Mouse (Mus musculus) intestine, embryonic 15.5 days (tissue): Measurements from ENCODE around the gene S100a3. TPM values are rescaled to one million over a fixed set of nuclear protein-coding genes. Genes with fewer than 3 reads are reported as not detected.

Experiments used
- ATAC-seq: fragments of 200-750 bp; cut with Nextera tagmentation; 2 replicates; pipeline ENCODE4 v1.8.0; 2017; ENCODE audit warnings: moderate TSS enrichment, moderate library complexity
- H3K27ac ChIP-seq: fragments of 300-500 bp; sonication (generic); 2 replicates; pipeline ENCODE4 v1.5.1; 2015; ENCODE audit warnings: mild to moderate bottlenecking, inconsistent platforms
- H3K27me3 ChIP-seq: fragments of 300-500 bp; sonication (generic); replicated peaks from 2 replicates; pipeline ENCODE4 v1.6.1; 2015; ENCODE audit warnings: inconsistent platforms
- H3K36me3 ChIP-seq: fragments of 300-500 bp; sonication (generic); 2 replicates; pipeline ENCODE4 v1.6.1; 2015; ENCODE audit warnings: inconsistent platforms
- H3K4me1 ChIP-seq: fragments of 300-500 bp; sonication (generic); replicated peaks from 2 replicates; pipeline ENCODE4 v1.6.1; 2015; ENCODE audit warnings: inconsistent platforms
- H3K4me2 ChIP-seq: fragments of 300-500 bp; sonication (generic); replicated peaks from 2 replicates; pipeline ENCODE4 v1.6.1; 2015; ENCODE audit warnings: mild to moderate bottlenecking, inconsistent platforms
- H3K4me3 ChIP-seq: fragments of 300-500 bp; sonication (generic); replicated peaks from 2 replicates; pipeline ENCODE4 v1.5.1; 2015; ENCODE audit warnings: inconsistent platforms
- H3K9ac ChIP-seq: fragments of 300-500 bp; sonication (generic); 2 replicates; pipeline ENCODE4 v1.6.1; 2015; ENCODE audit warnings: inconsistent platforms
- H3K9me3 ChIP-seq: fragments of 300-500 bp; sonication (generic); 2 replicates; pipeline ENCODE4 v1.6.1; 2016; ENCODE audit warnings: inconsistent platforms
- WGBS: fragments of 180-500 bp; shearing (Covaris S2); methylation state at CpG from one replicate; pipeline ENCODE4 v1.1.7; 2015; 5-methylcytosine and 5-hydroxymethylcytosine counted together
- polyA plus RNA-seq: library from polyadenylated mRNA; unstranded; fragments of >200 nt; fragmentation: Nextera tagmentation; extraction: Ambion mirVana; gene quantifications from 2 replicates; pipeline ENCODE4 v1.2.1, GENCODE M21; 2015

Gene S100a3
- polyA plus RNA-seq, 1 experiment from 2014 or later: 0.53 TPM

GRCm38 (mm10) chr3:90527291-90527873 is 33.0 kb upstream of the S100a3 start:
- no peak overlapping the region for H3K9ac ChIP-seq
- no peak overlapping the region for H3K4me3 ChIP-seq
- H3K4me2 ChIP-seq: no peak overlapping the region

GRCm38 (mm10) chr3:90531713-90532112 is 28.7 kb upstream of the S100a3 start:
- WGBS: 54% methylated on average over 5 of the region's 5 CpGs
- Histone ChIP-seq H3K27me3 (no peaks in the 10 kb centered on the region), H3K9ac (0 out of 2 replicates have a peak overlapping the region, but pooled peaks have one; percentile 3), H3K36me3 (no peaks in the 10 kb centered on the region), H3K4me2 (no peak overlapping the region), H3K4me1 (peaks cover under 1% of the 10 kb centered on the region; the same call in 1 of the 2 replicates), H3K9me3 (no peaks in the 10 kb centered on the region), H3K27ac (no peak overlapping the region), H3K4me3 (no peak overlapping the region)
- no peak for ATAC-seq

More at GRCm38 (mm10) chr3:90527291-90527873, 33.0 kb upstream of the S100a3 start:
- ATAC-seq: no peak
- 84% methylated on average over 7 of the region's 7 CpGs for WGBS
- no peaks in the 10 kb centered on the region for H3K9me3 ChIP-seq
- H3K36me3 ChIP-seq: no peaks in the 10 kb centered on the region
- H3K27me3 ChIP-seq: no peaks in the 10 kb centered on the region
- H3K4me1 ChIP-seq: peaks cover 7% of the 10 kb centered on the region; the same call in 1 of the 2 replicates
- no peak overlapping the region for H3K27ac ChIP-seq

GRCm38 (mm10) chr3:90535446-90535845 is 24.9 kb upstream of the S100a3 start:
- H3K4me1 ChIP-seq: peaks cover 11% of the 10 kb centered on the region
- 82% methylated on average over 1 of the region's 1 CpGs for WGBS
- H3K27me3 ChIP-seq: no peaks in the 10 kb centered on the region
- no peak overlapping the region for H3K4me2 ChIP-seq
- no peaks in the 10 kb centered on the region for H3K36me3 ChIP-seq
- no peak overlapping the region for H3K4me3 ChIP-seq
- no peak for ATAC-seq
- H3K9ac ChIP-seq: no peak overlapping the region
- no peaks in the 10 kb centered on the region for H3K9me3 ChIP-seq
- H3K27ac ChIP-seq: no peak overlapping the region

DNA sequence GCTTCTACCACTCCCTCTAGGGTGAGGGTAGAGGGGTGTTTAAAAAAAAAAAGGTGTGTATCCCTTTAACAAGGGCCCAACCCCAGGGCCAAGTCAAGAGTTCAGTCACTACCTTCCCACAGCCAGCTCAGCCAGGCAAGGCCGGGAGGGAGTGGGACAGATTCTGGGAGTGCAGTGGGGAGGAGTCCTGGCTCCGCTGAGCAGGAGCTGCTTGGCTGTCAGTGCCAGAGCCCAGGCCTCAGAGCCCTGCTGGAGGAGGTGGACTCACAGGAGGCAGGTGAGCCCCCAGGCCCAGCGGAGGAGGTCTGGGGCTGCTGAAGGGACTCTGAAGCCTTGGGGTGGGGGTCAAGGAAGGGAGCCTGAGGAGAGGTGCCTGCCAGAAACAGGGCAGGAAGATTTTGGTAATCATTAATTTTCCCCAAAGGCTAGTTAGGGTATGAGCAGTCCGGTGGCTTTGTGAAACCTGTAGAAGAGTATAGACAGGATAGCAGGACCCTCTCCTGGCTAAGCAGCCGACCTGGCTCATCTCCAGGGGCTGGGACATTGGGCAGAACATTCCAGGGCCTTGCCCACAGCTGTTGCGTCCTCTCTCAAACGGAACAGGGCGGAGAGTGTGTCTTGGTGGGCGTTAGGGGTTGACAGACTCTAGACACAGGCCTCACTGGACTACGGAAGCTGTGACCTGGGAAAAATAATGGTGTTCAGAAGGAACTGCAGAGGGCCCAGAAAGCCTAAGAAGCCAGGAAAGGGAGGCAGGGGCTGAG is 23.1 kb upstream of the S100a3 start, which contains the start of gene S100a16:
Gene S100a16, plus strand, starts transcription at position 114 of the 764 bp plus-strand sequence.
- peak within 1 kb of the TSS; percentile 34 for H3K4me3 ChIP-seq
- H3K36me3 ChIP-seq: no peaks in the 10 kb centered on the region
- no peaks in the 10 kb centered on the region for H3K9me3 ChIP-seq
- WGBS: 32% methylated on average over 10 of the region's 10 CpGs
- peak; percentile 93 for ATAC-seq
- H3K9ac ChIP-seq: peak within 1 kb of the TSS; percentile 37
- H3K27me3 ChIP-seq: no peaks in the 10 kb centered on the region
- H3K4me1 ChIP-seq: peaks cover 11% of the 10 kb centered on the region
- peak within 1 kb of the TSS; percentile 52 for H3K27ac ChIP-seq
- H3K4me2 ChIP-seq: peak within 1 kb of the TSS; percentile 56

DNA sequence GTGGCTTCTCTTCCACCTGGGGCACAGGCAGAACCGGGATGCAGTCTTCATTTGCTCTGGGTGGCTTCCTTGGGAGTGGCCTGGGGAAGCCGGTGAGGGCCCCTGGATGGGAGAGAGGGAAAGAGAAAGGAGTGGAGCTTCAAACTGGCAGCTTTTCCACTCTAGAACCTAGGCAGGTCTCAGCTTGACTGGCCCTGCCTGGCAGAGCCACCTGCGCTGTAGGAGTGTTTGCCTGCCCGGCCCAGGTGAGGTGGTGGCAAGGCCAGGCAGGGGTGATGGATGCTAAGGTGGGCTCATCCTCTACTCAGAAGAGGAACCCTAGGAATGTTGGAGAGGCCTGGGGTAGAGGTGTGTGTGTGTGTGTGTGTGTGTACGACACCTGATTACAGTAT is 22.5 kb upstream of the S100a3 start:
- Histone ChIP-seq H3K27me3 (no peaks in the 10 kb centered on the region), H3K9ac (peak overlapping the region; percentile 37), H3K4me1 (peaks cover 11% of the 10 kb centered on the region), H3K4me2 (peak overlapping the region; percentile 56), H3K9me3 (no peaks in the 10 kb centered on the region), H3K36me3 (no peaks in the 10 kb centered on the region), H3K27ac (no peak overlapping the region), H3K4me3 (peak overlapping the region; percentile 34)
- peak; percentile 14 for ATAC-seq
- WGBS: 61% methylated on average over 5 of the region's 5 CpGs

DNA sequence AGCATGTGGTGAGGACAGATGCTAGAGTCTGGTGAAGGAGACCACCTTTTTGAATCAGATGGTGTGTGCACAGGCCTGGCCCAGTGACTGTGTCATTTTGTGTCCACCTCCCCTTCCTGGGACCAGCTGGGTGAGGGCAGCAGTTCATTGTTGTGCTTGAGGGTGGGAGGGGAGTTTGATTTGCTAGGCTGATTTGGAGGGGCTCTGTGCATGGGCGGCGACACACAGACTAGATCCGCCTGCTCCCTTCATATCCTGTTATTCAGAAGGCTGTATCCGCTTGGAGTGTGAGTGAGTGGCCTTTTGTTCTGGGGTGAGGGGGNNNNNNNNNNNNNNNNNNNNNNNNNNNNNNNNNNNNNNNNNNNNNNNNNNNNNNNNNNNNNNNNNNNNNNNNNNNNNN is 19.5 kb upstream of the S100a3 start:
- no peaks in the 10 kb centered on the region for H3K27me3 ChIP-seq
- WGBS: 58% methylated on average over 4 of the region's 4 CpGs
- H3K27ac ChIP-seq: 0 out of 2 replicates have a peak overlapping the region, but pooled peaks have one; percentile 9
- no peaks in the 10 kb centered on the region for H3K36me3 ChIP-seq
- H3K4me1 ChIP-seq: peaks cover 11% of the 10 kb centered on the region
- no peak overlapping the region; the same call in 1 of the 2 replicates for H3K9ac ChIP-seq
- no peak overlapping the region for H3K4me2 ChIP-seq
- ATAC-seq: no peak
- H3K4me3 ChIP-seq: no peak overlapping the region
- no peaks in the 10 kb centered on the region for H3K9me3 ChIP-seq

DNA sequence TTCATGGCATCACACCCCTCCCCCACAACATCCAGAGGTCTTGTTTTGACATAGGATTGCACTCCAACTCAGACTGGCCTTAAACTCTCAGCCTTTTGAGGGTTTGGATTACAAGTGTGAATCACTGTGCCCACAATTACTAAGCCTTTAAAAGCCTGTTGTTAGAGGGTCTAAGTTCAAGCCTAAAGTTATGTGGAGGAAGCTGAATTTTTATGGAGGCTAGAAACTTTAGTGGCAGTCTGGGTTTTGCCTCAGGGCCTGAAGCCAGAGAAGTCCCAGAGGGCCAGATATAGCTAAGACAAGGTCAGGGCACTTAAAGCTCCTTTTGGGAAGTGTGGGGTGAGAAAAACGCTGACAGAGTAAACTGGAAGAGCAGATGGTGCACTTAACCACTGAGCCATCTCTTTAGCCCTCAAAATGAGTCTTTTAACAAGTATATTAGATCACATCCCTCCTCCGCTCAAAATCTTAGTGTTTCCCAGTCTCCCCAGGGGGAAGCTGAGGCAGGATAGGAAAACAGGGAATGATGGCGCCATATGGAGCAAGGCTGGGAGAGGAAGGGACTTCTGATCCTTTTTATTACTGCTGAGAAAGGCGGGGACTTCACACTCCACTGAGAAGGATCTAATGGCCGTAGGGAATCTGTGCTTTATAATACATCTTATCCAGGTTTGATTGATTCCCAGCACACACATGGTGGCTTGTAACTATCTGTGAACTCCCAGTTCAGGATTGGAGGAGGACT is 10.5 kb upstream of the S100a3 start:
- Histone ChIP-seq H3K36me3 (no peaks in the 10 kb centered on the region), H3K27me3 (no peaks in the 10 kb centered on the region), H3K9me3 (no peaks in the 10 kb centered on the region), H3K4me1 (no peaks in the 10 kb centered on the region), H3K4me3 (no peak overlapping the region), H3K4me2 (no peak overlapping the region), H3K9ac (no peak overlapping the region), H3K27ac (no peak overlapping the region)
- 53% methylated on average over 5 of the region's 5 CpGs for WGBS
- 0 out of 2 replicates have a peak, but pooled peaks have one; percentile 25 for ATAC-seq

- H3K9ac ChIP-seq: no peak overlapping the region
- no peak overlapping the region for H3K27ac ChIP-seq
- no peak overlapping the region for H3K4me2 ChIP-seq
- no peak overlapping the region for H3K4me3 ChIP-seq
- no peaks in the 10 kb centered on the region for H3K4me1 ChIP-seq
- H3K27me3 ChIP-seq: no peaks in the 10 kb centered on the region
- no peaks in the 10 kb centered on the region for H3K9me3 ChIP-seq
- no peaks in the 10 kb centered on the region for H3K36me3 ChIP-seq
- 72% methylated on average over 2 of the region's 2 CpGs for WGBS
- ATAC-seq: 0 out of 2 replicates have a peak, but pooled peaks have one; percentile 17
These were observed 10.0 kb upstream of the S100a3 start for GRCm38 (mm10) chr3:90550421-90550790.

- Histone ChIP-seq H3K27me3 (no peaks in the 10 kb centered on the region), H3K4me2 (no peak overlapping the region), H3K4me1 (no peaks in the 10 kb centered on the region), H3K4me3 (no peak overlapping the region), H3K27ac (no peak overlapping the region), H3K36me3 (no peaks in the 10 kb centered on the region), H3K9me3 (no peaks in the 10 kb centered on the region), H3K9ac (no peak overlapping the region)
- WGBS: 73% methylated on average over 2 of the region's 2 CpGs
- ATAC-seq: no peak
These were observed 8.1 kb upstream of the S100a3 start for GRCm38 (mm10) chr3:90552231-90552630.

GRCm38 (mm10) chr3:90555954-90556353 is 4.4 kb upstream of the S100a3 start:
- 69% methylated on average over 5 of the region's 5 CpGs for WGBS

GRCm38 (mm10) chr3:90574691-90575090 is 14.3 kb downstream of the S100a3 start:
- Histone ChIP-seq H3K27me3 (no peaks in the 10 kb centered on the region), H3K4me1 (no peaks in the 10 kb centered on the region), H3K36me3 (no peaks in the 10 kb centered on the region), H3K4me3 (no peak overlapping the region), H3K9me3 (no peaks in the 10 kb centered on the region), H3K27ac (no peak overlapping the region), H3K4me2 (no peak overlapping the region), H3K9ac (no peak overlapping the region)
- no peak for ATAC-seq
- 87% methylated on average over 5 of the region's 5 CpGs for WGBS

More at GRCm38 (mm10) chr3:90555954-90556353, 4.4 kb upstream of the S100a3 start:
- H3K27me3 ChIP-seq: no peaks in the 10 kb centered on the region
- no peaks in the 10 kb centered on the region for H3K36me3 ChIP-seq
- no peaks in the 10 kb centered on the region for H3K4me1 ChIP-seq
- no peak overlapping the region for H3K27ac ChIP-seq
- no peak for ATAC-seq
- H3K4me3 ChIP-seq: no peak overlapping the region
- no peak overlapping the region for H3K4me2 ChIP-seq
- no peaks in the 10 kb centered on the region for H3K9me3 ChIP-seq
- no peak overlapping the region for H3K9ac ChIP-seq

GRCm38 (mm10) chr3:90575320-90575719 is 14.9 kb downstream of the S100a3 start:
- Histone ChIP-seq H3K4me3 (no peak overlapping the region), H3K27me3 (no peaks in the 10 kb centered on the region), H3K9me3 (no peaks in the 10 kb centered on the region), H3K9ac (no peak overlapping the region), H3K27ac (no peak overlapping the region), H3K36me3 (no peaks in the 10 kb centered on the region), H3K4me1 (no peaks in the 10 kb centered on the region), H3K4me2 (no peak overlapping the region)
- no peak for ATAC-seq
- WGBS: 66% methylated on average over 3 of the region's 3 CpGs
